Mouse (Mus musculus): ENCODE results near the gene Dbndd2.

DNA sequence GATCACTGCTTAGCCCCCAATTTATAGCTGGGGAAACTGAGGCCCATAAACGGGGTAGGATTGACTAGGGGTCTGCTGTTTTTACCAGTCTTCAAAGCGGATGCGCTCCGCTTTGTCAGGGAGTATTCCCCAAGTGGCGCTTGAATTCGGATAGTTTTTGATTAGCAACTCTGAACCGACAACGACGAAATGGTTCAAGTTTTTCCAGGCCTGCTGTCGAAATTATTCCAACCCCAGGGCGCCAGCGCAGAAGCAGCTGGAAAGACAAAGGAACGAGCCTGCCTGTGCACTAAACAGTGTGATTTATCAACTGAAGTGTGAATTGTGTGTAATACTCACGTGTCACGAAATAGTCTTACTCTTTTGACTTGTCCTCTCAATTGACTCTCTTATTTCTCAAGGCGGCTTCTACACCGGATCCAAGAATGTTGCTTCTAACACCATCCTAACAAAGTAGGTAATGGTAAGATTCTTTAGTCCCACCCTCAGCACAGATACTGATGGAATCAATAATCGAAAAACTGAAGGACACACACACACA lies 42.4 kb upstream of the Dbndd2 start, which contains the start of gene Sdc4:
- TF ChIP-seq E2F4 (IDR thresholded peaks at IDR 0.05; ENCODE audit: insufficient read depth): no peak
- TF ChIP-seq POLR2A (IDR thresholded peaks at IDR 0.05; ENCODE audit: insufficient read length, low read depth): no peak
- no peak for TF ChIP-seq TCF12 (IDR thresholded peaks at IDR 0.05; ENCODE audit: insufficient read depth, poor library complexity, severe bottlenecking)
- no peak for TF ChIP-seq POLR2AphosphoS2 (IDR thresholded peaks at IDR 0.05; ENCODE audit: insufficient read length, low read depth)
- TF ChIP-seq MAX (IDR thresholded peaks at IDR 0.05; ENCODE audit: low read depth): no peak
- TF ChIP-seq TCF3 (IDR thresholded peaks at IDR 0.05; ENCODE audit: insufficient read length, low read depth): no peak
- TF ChIP-seq CEBPB (IDR thresholded peaks at IDR 0.05; ENCODE audit: insufficient read depth, poor library complexity, severe bottlenecking): no peak
- no peak for TF ChIP-seq USF1 (IDR thresholded peaks at IDR 0.05; ENCODE audit: low read depth)
- TF ChIP-seq MYOG (IDR thresholded peaks at IDR 0.05; ENCODE audit: control insufficient read depth in 1 of 3, insufficient read depth in 1 of 3, insufficient read length in 2 of 3, low read depth in 2 of 3): no peak
- TF ChIP-seq SRF (IDR thresholded peaks at IDR 0.05; ENCODE audit: control insufficient read depth, insufficient read length, low read depth): no peak
